Mouse (Mus musculus) heart, embryonic 10.5 days (tissue): ENCODE results near the gene Clec3b. TPM values are rescaled to one million over a fixed set of nuclear protein-coding genes. Genes with fewer than 3 reads are reported as not detected.

Source experiments
- DNase-seq: peaks from one replicate; pipeline ENCODE4 v3.0.0-alpha.2; 2017; ENCODE audit warnings: low spot score
- H3K27ac ChIP-seq: fragments of 300-500 bp; sonication (generic); 2 replicates; pipeline ENCODE4 v1.5.1; 2016; ENCODE audit warnings: mild to moderate bottlenecking
- H3K27me3 ChIP-seq: fragments of 300-500 bp; sonication (generic); 2 replicates; pipeline ENCODE4 v1.6.1; 2016; ENCODE audit warnings: mild to moderate bottlenecking; ENCODE audit not compliant: poor library complexity, insufficient read depth, severe bottlenecking
- H3K36me3 ChIP-seq: fragments of 300-500 bp; sonication (generic); 2 replicates; pipeline ENCODE4 v1.6.1; 2016; ENCODE audit warnings: mild to moderate bottlenecking, moderate library complexity
- H3K4me1 ChIP-seq: fragments of 300-500 bp; sonication (generic); 2 replicates; pipeline ENCODE4 v1.6.1; 2016; ENCODE audit warnings: mild to moderate bottlenecking
- H3K4me3 ChIP-seq: fragments of 300-500 bp; sonication (generic); 2 replicates; pipeline ENCODE4 v1.5.1; 2016; ENCODE audit warnings: mild to moderate bottlenecking, moderate library complexity
- H3K9me3 ChIP-seq: fragments of 300-500 bp; sonication (generic); 2 replicates; pipeline ENCODE4 v1.6.1; 2016; ENCODE audit warnings: mild to moderate bottlenecking, moderate library complexity
- WGBS: fragments of 180-500 bp; shearing (Covaris S2); methylation state at CpG from one replicate; pipeline ENCODE4 v1.1.7; 2016; 5-methylcytosine and 5-hydroxymethylcytosine counted together
- polyA plus RNA-seq: library from polyadenylated mRNA; unstranded; fragments of >200 nt; fragmentation: Nextera tagmentation; extraction: Ambion mirVana; gene quantifications from 2 replicates; pipeline ENCODE4 v1.2.1, GENCODE M21; 2016

Gene Clec3b
- polyA plus RNA-seq, 1 experiment from 2014 or later: not detected

DNA sequence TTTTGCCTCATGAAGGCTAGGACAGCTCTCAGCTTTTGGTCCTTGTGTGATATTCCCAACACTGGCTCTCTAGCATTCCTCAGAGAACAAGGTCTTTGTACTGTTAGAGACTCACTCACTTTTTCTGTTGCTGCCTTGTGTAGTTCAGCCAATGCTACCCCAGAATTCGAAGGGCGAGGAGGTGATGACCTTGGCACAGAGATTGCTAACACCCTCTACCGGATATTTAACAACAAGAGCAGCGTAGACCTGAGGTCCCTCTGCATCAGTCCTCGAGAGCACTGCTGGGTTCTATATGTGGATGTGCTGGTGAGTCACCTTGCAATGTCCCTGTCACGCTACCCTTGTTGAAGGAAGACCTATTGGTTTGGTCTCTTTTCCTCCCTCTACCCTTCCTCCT, 23.1 kb upstream of the Clec3b start:
- H3K36me3 ChIP-seq: peaks cover 89% of the 10 kb centered on the region
- WGBS: 94% methylated on average over 6 of the region's 6 CpGs
- no peaks in the 10 kb centered on the region for H3K4me1 ChIP-seq
- peak; percentile 71 for DNase-seq
- H3K27ac ChIP-seq: no peak overlapping the region
- no peaks in the 10 kb centered on the region for H3K9me3 ChIP-seq
- H3K27me3 ChIP-seq: no peaks in the 10 kb centered on the region
- no peak overlapping the region for H3K4me3 ChIP-seq

DNA sequence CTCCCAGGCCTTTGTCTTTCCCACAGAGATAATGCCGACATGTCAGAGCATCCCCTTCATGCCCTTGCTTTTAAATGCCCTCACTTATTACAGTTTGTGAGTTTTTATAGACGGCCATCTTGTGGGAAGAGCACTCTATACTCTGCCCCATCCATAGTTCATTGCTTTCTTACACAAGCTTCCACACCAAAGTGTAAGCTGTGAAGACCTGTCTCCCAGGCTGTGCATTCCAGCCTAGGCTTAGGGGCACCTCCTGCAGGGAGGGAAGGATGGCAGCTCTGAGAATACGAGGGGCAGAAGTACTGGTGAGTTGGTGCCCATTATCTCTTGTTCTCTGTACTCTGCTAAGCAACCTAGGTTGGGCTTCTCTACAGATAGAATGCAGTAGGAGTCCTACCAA, 17.8 kb upstream of the Clec3b start:
- WGBS: 92% methylated on average over 3 of the region's 3 CpGs
- Histone ChIP-seq H3K9me3 (no peaks in the 10 kb centered on the region), H3K36me3 (peaks cover 100% of the 10 kb centered on the region), H3K4me3 (no peak overlapping the region), H3K4me1 (no peaks in the 10 kb centered on the region), H3K27me3 (no peaks in the 10 kb centered on the region), H3K27ac (no peak overlapping the region)
- DNase-seq: peak; percentile 63

DNA sequence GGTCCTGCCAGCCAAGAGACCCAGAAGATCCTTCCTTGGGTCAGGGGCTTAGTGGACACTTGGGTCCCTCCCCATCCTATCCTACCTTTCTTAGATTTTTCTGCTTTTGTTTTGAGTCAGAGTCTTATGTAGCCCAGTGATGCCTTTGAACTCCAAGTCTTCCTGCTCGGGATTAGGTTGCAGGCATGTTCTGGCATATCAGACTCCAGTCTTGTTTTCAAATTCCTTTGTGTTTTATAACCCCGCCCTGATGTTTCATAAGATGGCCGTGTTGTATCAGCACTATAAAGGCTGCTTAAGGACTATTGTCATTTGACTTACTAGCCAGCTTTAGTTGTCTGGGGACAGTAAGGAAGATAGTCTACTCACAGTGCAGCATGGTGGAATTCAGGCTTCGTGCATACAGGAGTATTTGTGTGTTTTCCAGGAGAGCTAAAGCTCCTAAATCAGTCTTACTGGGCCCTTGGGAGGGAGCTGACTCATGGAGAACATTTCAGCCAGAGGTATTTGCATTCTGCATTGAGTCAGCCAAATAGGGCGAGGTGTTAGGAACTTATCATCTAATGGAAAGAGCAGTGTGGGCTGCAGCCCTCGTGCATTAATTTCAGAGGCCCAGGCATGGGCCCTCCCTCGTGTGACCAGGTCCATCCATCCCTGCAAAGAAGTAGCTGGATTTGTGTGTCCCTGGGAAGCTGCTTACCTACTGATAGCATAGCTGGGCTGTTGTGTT, 13.6 kb upstream of the Clec3b start:
- DNase-seq: no peak

DNA sequence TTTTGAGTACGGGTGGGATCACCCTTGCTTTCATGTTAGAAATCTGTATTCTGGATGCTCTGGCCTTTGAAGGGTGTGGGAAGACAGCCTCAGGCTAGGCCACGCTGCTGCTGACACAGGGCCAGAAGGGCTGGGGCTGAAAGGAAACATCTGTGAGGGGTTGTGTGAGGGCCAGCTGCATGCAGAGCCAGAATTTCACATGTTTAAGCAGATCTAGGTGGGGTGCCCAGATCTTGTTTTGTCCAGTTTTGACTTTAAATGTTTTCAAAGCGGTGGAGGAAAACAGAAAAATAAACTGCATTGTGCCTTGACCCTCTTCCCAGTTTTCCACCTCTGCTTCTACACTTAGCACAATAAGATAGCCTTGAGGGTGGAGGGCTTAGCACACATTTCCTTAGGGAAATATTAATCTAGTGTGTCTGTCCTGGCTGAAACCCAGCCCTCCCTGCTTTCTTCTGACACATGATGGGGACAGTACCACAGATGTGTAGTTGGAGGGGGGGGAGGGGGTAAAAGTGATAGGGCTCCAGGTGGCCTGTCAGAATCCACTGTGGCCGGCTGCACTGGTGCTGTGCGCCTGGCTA, 11.8 kb upstream of the Clec3b start:
- Histone ChIP-seq H3K4me1 (no peaks in the 10 kb centered on the region), H3K27ac (no peak overlapping the region; the same call in 1 of the 2 replicates), H3K27me3 (no peaks in the 10 kb centered on the region), H3K4me3 (no peak overlapping the region), H3K9me3 (no peaks in the 10 kb centered on the region; the same call in 1 of the 2 replicates), H3K36me3 (peaks cover 95% of the 10 kb centered on the region)
- DNase-seq: no peak
- 80% methylated on average over 5 of the region's 5 CpGs for WGBS

More for the DNA sequence above, 13.6 kb upstream of the Clec3b start:
- WGBS: 83% methylated on average over 7 of the region's 7 CpGs
- no peaks in the 10 kb centered on the region; the same call in 1 of the 2 replicates for H3K9me3 ChIP-seq
- no peak overlapping the region for H3K27ac ChIP-seq
- no peak overlapping the region for H3K4me3 ChIP-seq
- H3K4me1 ChIP-seq: no peaks in the 10 kb centered on the region
- H3K36me3 ChIP-seq: peaks cover 97% of the 10 kb centered on the region
- H3K27me3 ChIP-seq: no peaks in the 10 kb centered on the region

DNA sequence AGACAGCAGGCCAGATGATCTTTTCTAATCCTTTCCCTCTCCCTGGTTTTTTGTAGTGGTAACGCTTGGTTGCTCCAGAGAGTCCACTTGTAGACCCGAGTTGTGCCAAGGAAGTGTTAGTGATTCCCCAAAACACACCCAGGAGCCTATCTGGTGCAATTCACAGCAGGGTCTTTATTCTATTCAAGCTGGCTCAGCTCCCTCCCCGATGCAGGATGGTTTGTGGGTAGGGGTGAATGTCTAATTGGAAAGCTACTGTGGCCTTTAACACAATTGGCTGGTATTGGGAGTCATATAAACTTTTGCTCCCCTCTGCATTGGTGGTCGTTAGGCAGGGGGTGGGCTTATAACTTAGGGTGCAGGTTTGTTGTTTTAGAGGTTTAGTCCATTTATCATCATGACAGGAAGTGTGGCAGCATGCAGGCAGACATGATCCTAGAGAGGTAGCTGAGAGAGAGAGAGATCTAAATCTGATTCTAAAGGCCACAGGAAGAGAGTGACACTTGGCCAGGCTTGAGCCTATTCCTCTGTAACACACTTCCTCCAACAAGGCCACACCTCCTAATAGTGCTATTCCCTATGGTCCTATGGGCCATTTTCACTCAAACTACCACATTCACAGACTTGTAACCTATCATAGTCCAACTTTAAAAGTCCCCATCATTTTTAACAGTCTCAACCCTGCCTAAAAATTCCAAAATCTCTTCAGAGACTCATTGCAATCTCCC, 10.7 kb upstream of the Clec3b start:
- 87% methylated on average over 4 of the region's 4 CpGs for WGBS
- Histone ChIP-seq H3K36me3 (peaks cover 91% of the 10 kb centered on the region), H3K4me3 (no peak overlapping the region), H3K9me3 (peaks cover 1% of the 10 kb centered on the region; the same call in 1 of the 2 replicates), H3K27ac (no peak overlapping the region), H3K4me1 (no peaks in the 10 kb centered on the region), H3K27me3 (no peaks in the 10 kb centered on the region)
- no peak for DNase-seq

DNA sequence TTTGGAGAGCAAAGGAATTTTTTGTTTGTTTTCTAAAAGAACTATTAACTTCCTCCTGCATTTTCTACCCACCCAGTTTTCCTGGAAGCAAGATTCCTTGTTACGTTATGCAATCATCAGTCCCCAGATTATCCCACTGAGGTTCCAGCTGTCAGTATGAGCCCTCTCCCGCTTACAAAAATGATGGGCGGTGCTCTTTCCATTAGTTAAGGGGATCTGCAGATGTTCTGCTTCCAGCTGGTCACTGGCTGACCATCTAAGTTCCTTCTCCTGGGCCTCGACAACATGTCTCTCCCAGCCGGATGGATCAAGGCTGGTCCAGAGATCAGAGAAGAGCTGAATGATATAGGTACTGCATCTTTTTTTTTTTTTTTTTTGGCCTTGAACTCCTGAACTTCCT, 2.3 kb upstream of the Clec3b start:
- Histone ChIP-seq H3K27me3 (no peaks in the 10 kb centered on the region), H3K4me3 (no peak overlapping the region), H3K36me3 (peaks cover 19% of the 10 kb centered on the region), H3K9me3 (peaks cover 10% of the 10 kb centered on the region), H3K27ac (no peak overlapping the region), H3K4me1 (no peaks in the 10 kb centered on the region)
- WGBS: 80% methylated on average over 5 of the region's 5 CpGs
- DNase-seq: peak; percentile 52

DNA sequence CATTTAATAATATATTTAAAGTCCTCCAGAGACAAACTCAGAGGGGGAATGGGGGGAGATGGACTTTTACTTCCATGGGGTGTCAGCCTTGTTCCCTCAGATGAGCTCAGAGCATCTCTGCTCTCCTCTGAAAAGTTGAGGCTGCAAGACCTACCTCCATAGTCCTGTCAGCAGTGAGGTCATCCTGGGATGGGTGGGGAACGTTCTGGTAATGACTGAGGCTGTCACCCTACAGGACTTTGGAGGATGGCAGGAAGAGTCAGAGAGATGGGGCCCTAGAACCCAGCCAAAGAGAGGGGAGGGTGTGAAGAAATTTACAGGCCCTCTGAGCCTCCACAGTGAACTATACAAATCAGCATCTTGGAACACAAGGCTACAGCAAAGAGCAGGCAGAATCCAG, 815 bp downstream of the Clec3b start:
- Histone ChIP-seq H3K27me3 (peaks cover 6% of the 10 kb centered on the region), H3K36me3 (no peaks in the 10 kb centered on the region), H3K4me3 (no peak overlapping the region), H3K27ac (no peak overlapping the region), H3K9me3 (no peaks in the 10 kb centered on the region), H3K4me1 (0 out of 2 replicates have a peak, but pooled peaks cover 2% of the 10 kb centered on the region)
- no peak for DNase-seq
- 26% methylated on average over 1 of the region's 1 CpGs for WGBS

DNA sequence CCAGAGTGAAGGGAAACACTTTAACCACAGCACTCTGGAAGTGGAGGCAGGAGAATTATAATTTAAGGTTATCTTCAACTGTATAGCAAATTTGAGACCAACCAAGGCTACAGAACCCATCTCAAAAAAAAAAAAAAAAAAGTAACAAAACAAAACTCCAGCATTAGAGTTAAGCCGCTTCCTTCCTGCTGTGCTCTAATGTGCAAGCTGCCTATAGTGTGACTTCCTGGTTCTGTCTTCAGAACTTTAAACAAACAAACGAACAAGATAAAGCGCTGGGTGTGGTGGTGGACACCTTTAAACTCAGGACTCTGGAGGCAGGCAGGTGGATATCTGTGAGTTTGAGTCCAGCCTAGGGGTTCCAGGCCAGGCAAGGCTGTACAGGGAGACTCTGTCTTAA, 1.3 kb downstream of the Clec3b start:
- H3K27ac ChIP-seq: no peak overlapping the region
- H3K36me3 ChIP-seq: no peaks in the 10 kb centered on the region
- 62% methylated on average over 3 of the region's 3 CpGs for WGBS
- no peak overlapping the region for H3K4me3 ChIP-seq
- no peak for DNase-seq
- H3K9me3 ChIP-seq: no peaks in the 10 kb centered on the region
- peaks cover 9% of the 10 kb centered on the region for H3K27me3 ChIP-seq
- H3K4me1 ChIP-seq: 0 out of 2 replicates have a peak, but pooled peaks cover 6% of the 10 kb centered on the region

- no peak overlapping the region for H3K4me3 ChIP-seq
- H3K36me3 ChIP-seq: no peaks in the 10 kb centered on the region
- H3K27ac ChIP-seq: no peak overlapping the region
- H3K9me3 ChIP-seq: no peaks in the 10 kb centered on the region
- DNase-seq: no peak
- peaks cover 9% of the 10 kb centered on the region for H3K27me3 ChIP-seq
- 85% methylated on average over 2 of the region's 2 CpGs for WGBS
- 0 out of 2 replicates have a peak, but pooled peaks cover 8% of the 10 kb centered on the region for H3K4me1 ChIP-seq
Measured at GRCm38 (mm10) chr9:123153121-123153520, 2.4 kb downstream of the Clec3b start.

GRCm38 (mm10) chr9:123156910-123157361, 6.2 kb downstream of the Clec3b start:
- DNase-seq: peak; percentile 81
- no peaks in the 10 kb centered on the region for H3K36me3 ChIP-seq
- H3K27ac ChIP-seq: no peak overlapping the region
- H3K4me3 ChIP-seq: peak overlapping the region; percentile 42
- H3K9me3 ChIP-seq: no peaks in the 10 kb centered on the region
- H3K4me1 ChIP-seq: 0 out of 2 replicates have a peak, but pooled peaks cover 8% of the 10 kb centered on the region
- 17% methylated on average over 30 of the region's 30 CpGs for WGBS
- H3K27me3 ChIP-seq: peaks cover 9% of the 10 kb centered on the region

DNA sequence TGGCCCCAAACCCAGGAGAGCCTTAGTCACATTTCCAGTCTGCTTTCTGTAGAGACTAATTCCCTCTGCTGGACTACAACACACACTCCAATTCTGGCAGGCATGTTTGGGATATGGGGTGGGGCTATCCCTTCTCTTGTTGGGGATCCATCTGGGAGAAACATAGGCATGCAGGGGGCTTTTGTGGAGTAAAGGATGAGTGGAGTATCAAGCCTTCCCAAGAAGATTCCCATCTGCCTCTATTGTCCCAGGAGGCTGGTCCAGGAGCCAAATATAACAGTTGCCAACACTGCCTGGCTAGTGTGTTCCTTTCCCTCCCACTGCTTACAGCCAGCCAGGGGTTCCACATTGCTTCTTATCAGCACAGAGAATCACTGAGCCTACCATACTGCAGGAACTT, 7.0 kb downstream of the Clec3b start:
- H3K4me1 ChIP-seq: peaks cover 8% of the 10 kb centered on the region; the same call in 1 of the 2 replicates

GRCm38 (mm10) chr9:123158125-123158836, 7.5 kb downstream of the Clec3b start:
- no peaks in the 10 kb centered on the region for H3K9me3 ChIP-seq
- DNase-seq: no peak
- peaks cover 9% of the 10 kb centered on the region for H3K27me3 ChIP-seq
- H3K4me1 ChIP-seq: peaks cover 8% of the 10 kb centered on the region; the same call in 1 of the 2 replicates
- WGBS: 56% methylated on average over 8 of the region's 8 CpGs
- no peak overlapping the region for H3K27ac ChIP-seq
- H3K4me3 ChIP-seq: no peak overlapping the region
- no peaks in the 10 kb centered on the region for H3K36me3 ChIP-seq

More for the DNA sequence above, 7.0 kb downstream of the Clec3b start:
- peaks cover 9% of the 10 kb centered on the region for H3K27me3 ChIP-seq
- H3K4me3 ChIP-seq: no peak overlapping the region
- DNase-seq: no peak
- no peaks in the 10 kb centered on the region for H3K9me3 ChIP-seq
- no peak overlapping the region for H3K27ac ChIP-seq
- no peaks in the 10 kb centered on the region for H3K36me3 ChIP-seq
